Comparison of ENCODE assay signal across 30 mouse cellular contexts in genomic region chr13:95670534-95670933, GRCm38 (mm10). TPM values are rescaled to one million over a fixed set of nuclear protein-coding genes. Genes with fewer than 3 reads are reported as not detected.
DNase-seq lines count a peak whose midpoint lies in the region; ATAC-seq and TF ChIP-seq lines count a peak whose summit lies in the region.
"Had no signal": no experiment of that assay in that cellular context is flagged by ENCODE, and none has a peak within 500 bp of the region (broad histone marks: within the 10 kb centered on the region; RNA-seq: fewer than 3 reads in every experiment).

No protein-coding gene starts in this region.

- H3K27me3 ChIP-seq in erythroblast, embryonic 14.5 days (ENCODE audit: control insufficient read depth): no peaks in the 10 kb centered on the region
- no peaks in the 10 kb centered on the region for H3K27me3 ChIP-seq in megakaryocyte, embryonic 14.5 days (replicated peaks)
- no peaks in the 10 kb centered on the region for H3K27me3 ChIP-seq in liver, embryonic 15.5 days
- H3K27me3 ChIP-seq: CH12.LX; kidney, embryonic 15.5 days; limb, embryonic 12.5 days; midbrain, embryonic 15.5 days; neural tube, embryonic 15.5 days; Patski had no signal

- 51% methylated on average over 5 of the region's 5 CpGs for WGBS in liver, embryonic 15.5 days (ENCODE audit: insufficient replicate concordance)
- 85% methylated on average over 5 of the region's 5 CpGs for WGBS in lung, adult 2 months

- peaks cover 24% of the 10 kb centered on the region for H3K9me3 ChIP-seq in erythroblast, embryonic 14.5 days (ENCODE audit: control insufficient read depth, low read length)
- H3K9me3 ChIP-seq in megakaryocyte, embryonic 14.5 days: peaks cover 13% of the 10 kb centered on the region
- no peaks in the 10 kb centered on the region for H3K9me3 ChIP-seq in liver, embryonic 15.5 days (replicated peaks)
- H3K9me3 ChIP-seq: kidney, embryonic 15.5 days; limb, embryonic 12.5 days; midbrain, embryonic 10.5 days; midbrain, embryonic 15.5 days; neural tube, embryonic 15.5 days had no signal

- H3K4me3 ChIP-seq in erythroblast, embryonic 14.5 days (replicated peaks): peak overlapping the region; percentile 56
- peak overlapping the region; percentile 29 for H3K4me3 ChIP-seq in megakaryocyte, embryonic 14.5 days (replicated peaks)
- peak overlapping the region; percentile 55 for H3K4me3 ChIP-seq in liver, embryonic 15.5 days (replicated peaks)
- no peak overlapping the region for H3K4me3 ChIP-seq in lung, adult 2 months (replicated peaks; ENCODE audit: extremely low read depth, low read depth, low read length)
- H3K4me3 ChIP-seq: kidney, embryonic 15.5 days; left cerebral cortex, adult 2 months; limb, embryonic 12.5 days; midbrain, embryonic 10.5 days; midbrain, embryonic 15.5 days; neural tube, embryonic 15.5 days had no signal

- no peak for TF ChIP-seq CTCF in lung, adult 2 months (IDR thresholded peaks at IDR 0.05; ENCODE audit: insufficient read depth, low read length)

- peaks cover 41% of the 10 kb centered on the region for H3K36me3 ChIP-seq in erythroblast, embryonic 14.5 days (ENCODE audit: control insufficient read depth)
- peaks cover 66% of the 10 kb centered on the region for H3K36me3 ChIP-seq in megakaryocyte, embryonic 14.5 days (replicated peaks; ENCODE audit: low read length)
- peaks cover 56% of the 10 kb centered on the region for H3K36me3 ChIP-seq in liver, embryonic 15.5 days (replicated peaks)
- H3K36me3 ChIP-seq: kidney, embryonic 15.5 days; midbrain, embryonic 15.5 days; neural tube, embryonic 15.5 days had no signal

- no peak for DNase-seq in spleen, adult 18-20 months
- no peak for DNase-seq in lung, adult 2 months
- DNase-seq: adrenal gland, postnatal 10 days; cerebellum, adult 11 months; cerebellum, adult 9-10 months; cerebellum, postnatal 36 days; heart, postnatal 14 days; kidney, adult 18-20 months; kidney, postnatal 25 days; lung, adult 18-20 months; lung, postnatal 10 days; thymus, adult 2 months; thymus, postnatal 4 days had no signal

- ATAC-seq in erythroblast, adult 5-6 weeks (replicated peaks; ENCODE audit: low FRiP score, poor library complexity, severe bottlenecking): no peak
- no peak for ATAC-seq in megakaryocyte, adult 5-6 weeks (ENCODE audit: poor library complexity, severe bottlenecking)
- ATAC-seq in liver, embryonic 15.5 days (ENCODE audit: insufficient read depth): peak; percentile 35
- ATAC-seq: forebrain, embryonic 16.5 days; hindbrain, embryonic 16.5 days; midbrain, embryonic 15.5 days; Patski had no signal

- H3K4me2 ChIP-seq in liver, embryonic 15.5 days: peak overlapping the region; percentile 69
- H3K4me2 ChIP-seq: kidney, embryonic 15.5 days; limb, embryonic 12.5 days; midbrain, embryonic 15.5 days; neural tube, embryonic 15.5 days had no signal

- peaks cover 48% of the 10 kb centered on the region for H3K4me1 ChIP-seq in erythroblast, embryonic 14.5 days (ENCODE audit: control insufficient read depth)
- H3K4me1 ChIP-seq in megakaryocyte, embryonic 14.5 days: peaks cover 79% of the 10 kb centered on the region
- H3K4me1 ChIP-seq in liver, embryonic 15.5 days (replicated peaks): peaks cover 65% of the 10 kb centered on the region
- H3K4me1 ChIP-seq in lung, adult 2 months (ENCODE audit: control insufficient read depth, insufficient read depth, low read length): no peaks in the 10 kb centered on the region
- H3K4me1 ChIP-seq: kidney, embryonic 15.5 days; limb, embryonic 12.5 days; midbrain, embryonic 15.5 days; neural tube, embryonic 15.5 days had no signal

- peak overlapping the region; percentile 62 for H3K9ac ChIP-seq in liver, embryonic 15.5 days
- H3K9ac ChIP-seq: kidney, embryonic 15.5 days; limb, embryonic 12.5 days; midbrain, embryonic 15.5 days; neural tube, embryonic 15.5 days had no signal

- H3K27ac ChIP-seq in liver, embryonic 15.5 days (replicated peaks): peak overlapping the region; percentile 99
- H3K27ac ChIP-seq: kidney, embryonic 15.5 days; left cerebral cortex, adult 2 months; limb, embryonic 12.5 days; macrophage; midbrain, embryonic 15.5 days; neural tube, embryonic 15.5 days had no signal

- no peak for TF ChIP-seq POLR2A in lung, adult 2 months (IDR thresholded peaks at IDR 0.05; ENCODE audit: borderline replicate concordance, extremely low read depth, low read depth, low read length)

RNA-seq across cellular contexts. Expression of gene F2rl2, which starts 26.1 kb away (rescaled TPM):
- polyA plus RNA-seq in erythroblast, embryonic 14.5 days (2012): not detected in 2 replicates
- 1.0 and 4.2 TPM in 2 replicates for total RNA-seq in erythroblast, adult 5-6 weeks (2015; ENCODE audit: low replicate concordance)
- 0.14 and 1.0 TPM in 2 replicates for total RNA-seq in erythroblast, adult 5-6 weeks (2017; ENCODE audit: low replicate concordance)
- polyA plus RNA-seq in megakaryocyte, embryonic 14.5 days (2012; ENCODE audit: insufficient read depth, low replicate concordance): 8.9 and 20.6 TPM in 2 replicates
- 0.89 and 1.9 TPM in 2 replicates for total RNA-seq in megakaryocyte, adult 5-6 weeks (2015)
- 0.51 and 0.57 TPM in 2 replicates for total RNA-seq in megakaryocyte, adult 5-6 weeks (2017)
- polyA plus RNA-seq in liver, embryonic 15.5 days (2015; fragmentation: Nextera tagmentation; extraction: Ambion mirVana): 7.5 and 8.9 TPM in 2 replicates
- polyA plus RNA-seq in lung, adult 2 months (2012; rRNA removed): 1.6 and 2.3 TPM in 2 replicates
- total RNA-seq: gastrocnemius, adult 8-10 months had no signal
- polyA plus RNA-seq: Patski had no signal

RNA-seq across cellular contexts. Expression of gene F2r, which starts 52.2 kb away (rescaled TPM):
- polyA plus RNA-seq in erythroblast, embryonic 14.5 days (2012): 0.43 and 0.76 TPM in 2 replicates
- 4.8 and 5.0 TPM in 2 replicates for total RNA-seq in erythroblast, adult 5-6 weeks (2015; ENCODE audit: low replicate concordance)
- 1.4 and 3.3 TPM in 2 replicates for total RNA-seq in erythroblast, adult 5-6 weeks (2017; ENCODE audit: low replicate concordance)
- 53.3 and 84.2 TPM in 2 replicates for polyA plus RNA-seq in megakaryocyte, embryonic 14.5 days (2012; ENCODE audit: insufficient read depth, low replicate concordance)
- total RNA-seq in megakaryocyte, adult 5-6 weeks (2015): 1.1 and 2.1 TPM in 2 replicates
- total RNA-seq in megakaryocyte, adult 5-6 weeks (2017): 0.65 and 1.9 TPM in 2 replicates
- 32.3 and 35.9 TPM in 2 replicates for polyA plus RNA-seq in liver, embryonic 15.5 days (2015; fragmentation: Nextera tagmentation; extraction: Ambion mirVana)
- 116 TPM in 2 replicates for polyA plus RNA-seq in lung, adult 2 months (2012; rRNA removed)

Comparison
In these comparisons a context has a peak if more than half of its experiments do, and no peak if none do; other contexts are left out.
1. RNA of gene F2r, which starts 52.2 kb away (polyA plus RNA-seq): 116 TPM in lung, adult 2 months, 53.3 to 84.2 TPM in megakaryocyte, embryonic 14.5 days and 32.3 to 35.9 TPM in liver, embryonic 15.5 days; 0.43 to 0.76 TPM in erythroblast, embryonic 14.5 days; every median in the first group is over 10 times any median in the second.